In the genomic region with DNA sequence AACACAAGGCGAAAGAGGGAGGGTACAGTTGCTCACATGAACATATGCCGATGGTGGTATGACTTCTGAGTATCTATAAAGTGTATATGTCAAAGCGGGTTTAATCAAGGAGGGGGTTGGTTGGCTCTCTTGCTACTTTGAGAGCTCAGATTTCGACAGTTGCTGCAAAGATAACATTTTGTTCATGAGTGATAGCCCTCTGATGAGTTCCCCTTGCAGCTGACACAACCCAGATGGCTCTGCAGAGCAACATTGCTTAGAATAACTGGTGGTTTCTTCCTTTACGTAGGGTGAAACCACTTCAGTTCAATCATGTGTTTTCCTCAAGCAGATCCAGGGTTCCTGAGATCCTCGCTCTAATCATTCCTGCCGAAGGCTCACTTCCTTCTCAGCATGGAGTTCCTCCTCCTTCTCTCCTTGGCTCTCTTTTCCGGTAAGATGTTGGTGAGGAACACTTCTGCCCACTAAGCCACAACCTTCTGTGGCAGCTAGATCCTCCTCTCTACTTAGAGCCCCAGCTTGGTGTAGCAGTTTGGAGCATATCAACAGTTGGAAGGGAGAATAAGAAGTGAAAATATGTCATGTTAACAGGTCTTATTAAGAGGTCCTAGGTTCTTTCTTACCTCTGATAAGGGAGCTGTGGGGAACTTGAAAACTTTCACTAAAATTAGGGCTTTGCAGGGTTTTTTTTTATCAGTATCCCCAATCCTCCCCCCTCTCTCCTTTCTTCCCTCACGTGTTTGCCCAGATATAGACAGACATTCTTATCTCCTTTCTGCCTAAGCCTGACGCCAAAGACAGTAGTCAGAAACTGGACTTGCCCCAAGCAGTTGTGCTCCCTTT, we compare ENCODE assay signal across 16 mouse cellular contexts. TPM values are rescaled to one million over a fixed set of nuclear protein-coding genes. Genes with fewer than 3 reads are reported as not detected.
DNase-seq lines count a peak whose midpoint lies in the region; ATAC-seq lines count a peak whose summit lies in the region.
"Had no signal": no experiment of that assay in that cellular context is flagged by ENCODE, and none has a peak within 500 bp of the region (broad histone marks: within the 10 kb centered on the region; RNA-seq: fewer than 3 reads in every experiment).

No protein-coding gene starts in this region.

- no peaks in the 10 kb centered on the region for H3K36me3 ChIP-seq in forebrain, embryonic 11.5 days (ENCODE audit: control insufficient read depth, insufficient read depth, low read length)
- no peaks in the 10 kb centered on the region for H3K36me3 ChIP-seq in forebrain, embryonic 15.5 days
- H3K36me3 ChIP-seq in liver, embryonic 16.5 days (ENCODE audit: control insufficient read depth, insufficient read depth): no peaks in the 10 kb centered on the region
- H3K36me3 ChIP-seq: hindbrain, embryonic 10.5 days; neural tube, embryonic 15.5 days had no signal

- WGBS in forebrain, embryonic 11.5 days: 85% methylated on average over 10 of the region's 10 CpGs
- WGBS in forebrain, embryonic 15.5 days: 81% methylated on average over 10 of the region's 10 CpGs
- 11% methylated on average over 10 of the region's 10 CpGs for WGBS in liver, embryonic 16.5 days (ENCODE audit: insufficient replicate concordance)

- no peaks in the 10 kb centered on the region for H3K9me3 ChIP-seq in forebrain, embryonic 11.5 days (ENCODE audit: control insufficient read depth, low read length)
- H3K9me3 ChIP-seq in forebrain, embryonic 15.5 days: no peaks in the 10 kb centered on the region
- no peaks in the 10 kb centered on the region for H3K9me3 ChIP-seq in liver, embryonic 16.5 days (replicated peaks; ENCODE audit: control insufficient read depth, low read length)
- H3K9me3 ChIP-seq: hindbrain, embryonic 10.5 days; neural tube, embryonic 15.5 days had no signal

- no peak overlapping the region for H3K27ac ChIP-seq in forebrain, embryonic 11.5 days (ENCODE audit: low read depth, low read length)
- H3K27ac ChIP-seq in forebrain, embryonic 15.5 days (replicated peaks): no peak overlapping the region
- H3K27ac ChIP-seq in liver, embryonic 16.5 days (ENCODE audit: low read length): peak overlapping the region; percentile 42
- H3K27ac ChIP-seq: hindbrain, embryonic 10.5 days; neural tube, embryonic 15.5 days had no signal

- no peak overlapping the region for H3K4me2 ChIP-seq in forebrain, embryonic 11.5 days (ENCODE audit: low read depth, low read length, severe bottlenecking)
- no peak overlapping the region for H3K4me2 ChIP-seq in forebrain, embryonic 15.5 days (replicated peaks)
- peak overlapping the region; percentile 42 for H3K4me2 ChIP-seq in liver, embryonic 16.5 days (ENCODE audit: low read depth, low read length)
- H3K4me2 ChIP-seq: neural tube, embryonic 15.5 days had no signal

- H3K9ac ChIP-seq in forebrain, embryonic 11.5 days (ENCODE audit: low read length): no peak overlapping the region
- no peak overlapping the region for H3K9ac ChIP-seq in forebrain, embryonic 15.5 days (replicated peaks)
- H3K9ac ChIP-seq in liver, embryonic 16.5 days (ENCODE audit: low read depth, low read length): no peak overlapping the region
- H3K9ac ChIP-seq: neural tube, embryonic 15.5 days had no signal

- H3K4me1 ChIP-seq in forebrain, embryonic 11.5 days (replicated peaks; ENCODE audit: control insufficient read depth, insufficient read depth, low read length): no peaks in the 10 kb centered on the region
- no peaks in the 10 kb centered on the region for H3K4me1 ChIP-seq in forebrain, embryonic 15.5 days
- H3K4me1 ChIP-seq in liver, embryonic 16.5 days (ENCODE audit: control insufficient read depth, low read depth, low read length): peaks cover 30% of the 10 kb centered on the region
- H3K4me1 ChIP-seq: neural tube, embryonic 15.5 days had no signal

- ATAC-seq in forebrain, embryonic 11.5 days (replicated peaks; ENCODE audit: low FRiP score): no peak
- no peak for ATAC-seq in forebrain, embryonic 15.5 days (replicated peaks)
- peak; percentile 59 for ATAC-seq in liver, embryonic 16.5 days (ENCODE audit: low read depth)
- ATAC-seq: activated CD4-positive, CD25-positive, alpha-beta regulatory T cell, adult 4 months; midbrain, embryonic 16.5 days had no signal

- H3K27me3 ChIP-seq in forebrain, embryonic 11.5 days (ENCODE audit: control insufficient read depth, insufficient read depth, low read length): no peaks in the 10 kb centered on the region
- H3K27me3 ChIP-seq in forebrain, embryonic 15.5 days: no peaks in the 10 kb centered on the region
- no peaks in the 10 kb centered on the region for H3K27me3 ChIP-seq in liver, embryonic 16.5 days (ENCODE audit: control insufficient read depth, insufficient read depth, low read depth, low read length)
- H3K27me3 ChIP-seq: neural tube, embryonic 15.5 days had no signal

- no peak overlapping the region for H3K4me3 ChIP-seq in forebrain, embryonic 11.5 days (ENCODE audit: low read depth, low read length)
- no peak overlapping the region for H3K4me3 ChIP-seq in forebrain, embryonic 15.5 days
- peak overlapping the region; percentile 13; the same call in 1 of the 2 replicates for H3K4me3 ChIP-seq in liver, embryonic 16.5 days (ENCODE audit: low read depth, low read length)
- H3K4me3 ChIP-seq: hindbrain, embryonic 10.5 days; neural tube, embryonic 15.5 days had no signal

- peak; percentile 1 for DNase-seq in forebrain, embryonic 11.5 days (ENCODE audit: low spot score)
- peak; percentile 10 to 62 for DNase-seq in layer of hippocampus, adult 18-20 months (ENCODE audit: low spot score in 2 of 2)
- DNase-seq in layer of hippocampus, adult 9-11 months: no peak
- DNase-seq in c-Kit-positive CD71-positive TER-119-negative erythroid progenitor cells, embryonic 14.5 days (ENCODE audit: low read depth): peak; percentile 50
- no peak for DNase-seq in right cerebral cortex, postnatal 14 days
- DNase-seq in ovary, postnatal 36 days (ENCODE audit: low spot score): no peak
- DNase-seq: cerebellum, postnatal 14 days; kidney, adult 18-20 months; thymus, postnatal 36 days had no signal

RNA-seq across cellular contexts. Expression of a gene that starts 18.4 kb away (rescaled TPM):
- polyA plus RNA-seq in forebrain, embryonic 11.5 days (2014; fragmentation: Nextera tagmentation; extraction: Ambion mirVana): 0.52 and 0.64 TPM in 2 replicates
- polyA plus RNA-seq in forebrain, embryonic 15.5 days (2015; fragmentation: Nextera tagmentation; extraction: Ambion mirVana): 0.20 and 0.23 TPM in 2 replicates
- 1 to 10 TPM in 1 of 2 experiments, under 1 TPM in 1; 0.28 to 1.0 TPM for total RNA-seq in layer of hippocampus, adult 18-20 months (2021)
- 2.4 and 2.9 TPM in 2 replicates for polyA plus RNA-seq in liver, embryonic 16.5 days (2015; fragmentation: Nextera tagmentation; extraction: Ambion mirVana)

RNA-seq across cellular contexts. Expression of a gene that starts 43.4 kb away (rescaled TPM):
- polyA plus RNA-seq in forebrain, embryonic 11.5 days (2014; fragmentation: Nextera tagmentation; extraction: Ambion mirVana): 0.21 TPM in 1 of 2 replicates, not detected in the other
- polyA plus RNA-seq in forebrain, embryonic 15.5 days (2015; fragmentation: Nextera tagmentation; extraction: Ambion mirVana): 0.24 TPM in 1 of 2 replicates, not detected in the other
- total RNA-seq in layer of hippocampus, adult 18-20 months (2021): under 1 TPM in 1 of 2 experiments, not detected in 1; 0.51 TPM
- not detected in 2 replicates for polyA plus RNA-seq in liver, embryonic 16.5 days (2015; fragmentation: Nextera tagmentation; extraction: Ambion mirVana)
- total RNA-seq: ES-E14 had no signal
- polyA plus RNA-seq: activated CD4-positive, CD25-positive, alpha-beta regulatory T cell, adult 4 months; hindbrain, embryonic 10.5 days; midbrain, embryonic 16.5 days; neural tube, embryonic 15.5 days had no signal

RNA-seq across cellular contexts. Expression of a gene that starts 43.4 kb away (rescaled TPM):
- 0.23 TPM in 1 of 2 replicates, not detected in the other for polyA plus RNA-seq in forebrain, embryonic 11.5 days (2014; fragmentation: Nextera tagmentation; extraction: Ambion mirVana)
- polyA plus RNA-seq in forebrain, embryonic 15.5 days (2015; fragmentation: Nextera tagmentation; extraction: Ambion mirVana): 0.23 and 0.46 TPM in 2 replicates
- 1 to 10 TPM; 1.1 to 1.4 TPM for total RNA-seq in layer of hippocampus, adult 18-20 months (2021)
- 0.48 and 0.77 TPM in 2 replicates for polyA plus RNA-seq in liver, embryonic 16.5 days (2015; fragmentation: Nextera tagmentation; extraction: Ambion mirVana)
- total RNA-seq: ES-E14 had no signal

RNA-seq across cellular contexts. Expression of a gene that starts 45.1 kb away (rescaled TPM):
- 148 and 173 TPM in 2 replicates for polyA plus RNA-seq in forebrain, embryonic 11.5 days (2014; fragmentation: Nextera tagmentation; extraction: Ambion mirVana)
- polyA plus RNA-seq in forebrain, embryonic 15.5 days (2015; fragmentation: Nextera tagmentation; extraction: Ambion mirVana): 101 and 109 TPM in 2 replicates
- 10 to 100 TPM; 44.1 to 51.2 TPM for total RNA-seq in layer of hippocampus, adult 18-20 months (2021)
- 35.1 and 35.9 TPM in 2 replicates for polyA plus RNA-seq in liver, embryonic 16.5 days (2015; fragmentation: Nextera tagmentation; extraction: Ambion mirVana)

RNA-seq across cellular contexts. Expression of a gene that starts 45.8 kb away (rescaled TPM):
- 457 and 514 TPM in 2 replicates for polyA plus RNA-seq in forebrain, embryonic 11.5 days (2014; fragmentation: Nextera tagmentation; extraction: Ambion mirVana)
- 477 and 490 TPM in 2 replicates for polyA plus RNA-seq in forebrain, embryonic 15.5 days (2015; fragmentation: Nextera tagmentation; extraction: Ambion mirVana)
- total RNA-seq in layer of hippocampus, adult 18-20 months (2021): 100 to 1,000 TPM; 250 to 254 TPM
- polyA plus RNA-seq in liver, embryonic 16.5 days (2015; fragmentation: Nextera tagmentation; extraction: Ambion mirVana): 287 and 311 TPM in 2 replicates

Comparison
In these comparisons a context has a peak if more than half of its experiments do, and no peak if none do; other contexts are left out.
1. DNase-seq: peak in forebrain, embryonic 11.5 days (single experiment), layer of hippocampus, adult 18-20 months (2 of 2) and c-Kit-positive CD71-positive TER-119-negative erythroid progenitor cells, embryonic 14.5 days (single experiment); none in layer of hippocampus, adult 9-11 months (single experiment), right cerebral cortex, postnatal 14 days (single experiment) and ovary, postnatal 36 days (single experiment).